Mouse (Mus musculus): ENCODE results near the gene Sprr2b. TPM values are rescaled to one million over a fixed set of nuclear protein-coding genes. Genes with fewer than 3 reads are reported as not detected.

Sprr2b gene
- polyA plus RNA-seq, 1 experiment from 2014 or later = not detected

- no peaks in the 10 kb centered on the region for H3K27me3 ChIP-seq (replicated peaks; ENCODE audit: control insufficient read depth, insufficient read depth, low read length)
- H3K27ac ChIP-seq (ENCODE audit: low read depth) = no peak overlapping the region
- H3K9me3 ChIP-seq (ENCODE audit: control insufficient read depth, low read length) = no peaks in the 10 kb centered on the region
- no peaks in the 10 kb centered on the region for H3K4me1 ChIP-seq (replicated peaks; ENCODE audit: control insufficient read depth, insufficient read depth, low read length)
- no peaks in the 10 kb centered on the region for H3K36me3 ChIP-seq (ENCODE audit: control insufficient read depth, insufficient read depth, low read length)
- no peak overlapping the region for H3K4me2 ChIP-seq (ENCODE audit: low read length)
- no peak overlapping the region for H3K4me3 ChIP-seq (ENCODE audit: low read depth, low read length)
- DNase-seq (ENCODE audit: low spot score) (no peak), ATAC-seq (replicated peaks; ENCODE audit: low FRiP score, low TSS enrichment, low read depth) (no peak)
- H3K9ac ChIP-seq (ENCODE audit: low read length) = no peak overlapping the region
- WGBS = 80% methylated on average over 2 of the region's 2 CpGs
Measured at GRCm38 (mm10) chr3:92317384-92317783, 964 bp downstream of the Sprr2b start.

- Histone ChIP-seq H3K4me3 (ENCODE audit: low read depth, low read length) (no peak overlapping the region), H3K36me3 (ENCODE audit: control insufficient read depth, insufficient read depth, low read length) (no peaks in the 10 kb centered on the region), H3K4me1 (replicated peaks; ENCODE audit: control insufficient read depth, insufficient read depth, low read length) (no peaks in the 10 kb centered on the region), H3K4me2 (ENCODE audit: low read length) (no peak overlapping the region), H3K9ac (ENCODE audit: low read length) (no peak overlapping the region), H3K27ac (ENCODE audit: low read depth) (no peak overlapping the region), H3K27me3 (replicated peaks; ENCODE audit: control insufficient read depth, insufficient read depth, low read length) (no peaks in the 10 kb centered on the region), H3K9me3 (ENCODE audit: control insufficient read depth, low read length) (no peaks in the 10 kb centered on the region)
- no peak for ATAC-seq (replicated peaks; ENCODE audit: low FRiP score, low TSS enrichment, low read depth)
- 68% methylated on average over 1 of the region's 1 CpGs for WGBS
- DNase-seq (ENCODE audit: low spot score) = no peak
Measured at GRCm38 (mm10) chr3:92336278-92336677, 19.9 kb downstream of the Sprr2b start.

GRCm38 (mm10) chr3:92338840-92339239, 22.4 kb downstream of the Sprr2b start, which contains the start of gene Sprr2d:
Sprr2d (plus strand) TSS chr3:92339140.
- Histone ChIP-seq H3K9me3 (ENCODE audit: control insufficient read depth, low read length) (no peaks in the 10 kb centered on the region), H3K9ac (ENCODE audit: low read length) (no peak within 1 kb of the TSS), H3K4me3 (ENCODE audit: low read depth, low read length) (no peak within 1 kb of the TSS), H3K27me3 (replicated peaks; ENCODE audit: control insufficient read depth, insufficient read depth, low read length) (no peaks in the 10 kb centered on the region), H3K36me3 (ENCODE audit: control insufficient read depth, insufficient read depth, low read length) (no peaks in the 10 kb centered on the region), H3K4me2 (ENCODE audit: low read length) (no peak within 1 kb of the TSS), H3K27ac (ENCODE audit: low read depth) (no peak within 1 kb of the TSS), H3K4me1 (replicated peaks; ENCODE audit: control insufficient read depth, insufficient read depth, low read length) (no peaks in the 10 kb centered on the region)
- DNase-seq (ENCODE audit: low spot score) (no peak), ATAC-seq (replicated peaks; ENCODE audit: low FRiP score, low TSS enrichment, low read depth) (no peak)
- 87% methylated on average over 5 of the region's 5 CpGs for WGBS

GRCm38 (mm10) chr3:92351843-92352242, 35.4 kb downstream of the Sprr2b start, which contains the start of gene Sprr2e:
Sprr2e (plus strand) TSS chr3:92352143.
- ATAC-seq (replicated peaks; ENCODE audit: low FRiP score, low TSS enrichment, low read depth) (no peak), DNase-seq (ENCODE audit: low spot score) (no peak)
- no peak within 1 kb of the TSS for H3K4me2 ChIP-seq (ENCODE audit: low read length)
- H3K4me1 ChIP-seq (replicated peaks; ENCODE audit: control insufficient read depth, insufficient read depth, low read length) = no peaks in the 10 kb centered on the region
- no peak within 1 kb of the TSS for H3K27ac ChIP-seq (ENCODE audit: low read depth)
- no peak within 1 kb of the TSS for H3K9ac ChIP-seq (ENCODE audit: low read length)
- no peaks in the 10 kb centered on the region for H3K27me3 ChIP-seq (replicated peaks; ENCODE audit: control insufficient read depth, insufficient read depth, low read length)
- no peaks in the 10 kb centered on the region for H3K9me3 ChIP-seq (ENCODE audit: control insufficient read depth, low read length)
- H3K36me3 ChIP-seq (ENCODE audit: control insufficient read depth, insufficient read depth, low read length) = no peaks in the 10 kb centered on the region
- 76% methylated on average over 2 of the region's 2 CpGs for WGBS
- H3K4me3 ChIP-seq (ENCODE audit: low read depth, low read length) = no peak within 1 kb of the TSS

- no peaks in the 10 kb centered on the region for H3K27me3 ChIP-seq (replicated peaks; ENCODE audit: control insufficient read depth, insufficient read depth, low read length)
- no peaks in the 10 kb centered on the region for H3K9me3 ChIP-seq (ENCODE audit: control insufficient read depth, low read length)
- no peaks in the 10 kb centered on the region for H3K36me3 ChIP-seq (ENCODE audit: control insufficient read depth, insufficient read depth, low read length)
- H3K4me2 ChIP-seq (ENCODE audit: low read length) = no peak overlapping the region
- DNase-seq (ENCODE audit: low spot score) (no peak), ATAC-seq (replicated peaks; ENCODE audit: low FRiP score, low TSS enrichment, low read depth) (no peak)
- H3K4me3 ChIP-seq (ENCODE audit: low read depth, low read length) = no peak overlapping the region
- no peak overlapping the region for H3K27ac ChIP-seq (ENCODE audit: low read depth)
- no peak overlapping the region for H3K9ac ChIP-seq (ENCODE audit: low read length)
- no peaks in the 10 kb centered on the region for H3K4me1 ChIP-seq (replicated peaks; ENCODE audit: control insufficient read depth, insufficient read depth, low read length)
Measured at GRCm38 (mm10) chr3:92361619-92362018, 45.2 kb downstream of the Sprr2b start.

- Histone ChIP-seq H3K36me3 (ENCODE audit: control insufficient read depth, insufficient read depth, low read length) (no peaks in the 10 kb centered on the region), H3K27me3 (replicated peaks; ENCODE audit: control insufficient read depth, insufficient read depth, low read length) (no peaks in the 10 kb centered on the region), H3K4me3 (ENCODE audit: low read depth, low read length) (no peak within 1 kb of the TSS), H3K4me1 (replicated peaks; ENCODE audit: control insufficient read depth, insufficient read depth, low read length) (no peaks in the 10 kb centered on the region), H3K27ac (ENCODE audit: low read depth) (no peak within 1 kb of the TSS), H3K9me3 (ENCODE audit: control insufficient read depth, low read length) (no peaks in the 10 kb centered on the region), H3K9ac (ENCODE audit: low read length) (no peak within 1 kb of the TSS), H3K4me2 (ENCODE audit: low read length) (no peak within 1 kb of the TSS)
- WGBS = 58% methylated on average over 3 of the region's 3 CpGs
- no peak for ATAC-seq (replicated peaks; ENCODE audit: low FRiP score, low TSS enrichment, low read depth)
- no peak for DNase-seq (ENCODE audit: low spot score)
Measured at GRCm38 (mm10) chr3:92364887-92365286, 48.5 kb downstream of the Sprr2b start, which contains the start of gene Sprr2f. Sprr2f (plus strand) TSS chr3:92365187.

Other genes starting within 250 kb of the Sprr2b start
- gene Lor, start 233.5 kb upstream of the Sprr2b start, polyA plus RNA-seq (2014; fragmentation: Nextera tagmentation; extraction: Ambion mirVana) = 0.09 TPM in 2 replicates
- gene Prr9, start 192.7 kb upstream of the Sprr2b start, polyA plus RNA-seq (2014; fragmentation: Nextera tagmentation; extraction: Ambion mirVana) = not detected in 2 replicates
- gene Lelp1, start 173.9 kb upstream of the Sprr2b start, polyA plus RNA-seq (2014; fragmentation: Nextera tagmentation; extraction: Ambion mirVana) = not detected in 2 replicates
- 0.66 and 0.74 TPM in 2 replicates for gene Sprr2a1, start 100.8 kb upstream of the Sprr2b start, polyA plus RNA-seq (2014; fragmentation: Nextera tagmentation; extraction: Ambion mirVana)
- gene Sprr2a2, start 100.7 kb upstream of the Sprr2b start, polyA plus RNA-seq (2014; fragmentation: Nextera tagmentation; extraction: Ambion mirVana) = 30.5 and 45.1 TPM in 2 replicates
- gene Sprr2a3, start 31.2 kb upstream of the Sprr2b start, polyA plus RNA-seq (2014; fragmentation: Nextera tagmentation; extraction: Ambion mirVana) = 3.8 and 6.4 TPM in 2 replicates
- gene Sprr2d, start 22.5 kb downstream of the Sprr2b start, polyA plus RNA-seq (2014; fragmentation: Nextera tagmentation; extraction: Ambion mirVana) = not detected in 2 replicates
- gene Sprr2e, start 35.5 kb downstream of the Sprr2b start, polyA plus RNA-seq (2014; fragmentation: Nextera tagmentation; extraction: Ambion mirVana) = not detected in 2 replicates
- not detected in 2 replicates for gene Sprr2f, start 48.6 kb downstream of the Sprr2b start, polyA plus RNA-seq (2014; fragmentation: Nextera tagmentation; extraction: Ambion mirVana)
- not detected in 2 replicates for gene Sprr2h, start 69.1 kb downstream of the Sprr2b start, polyA plus RNA-seq (2014; fragmentation: Nextera tagmentation; extraction: Ambion mirVana)
- not detected in 2 replicates for gene Sprr2i, start 91.4 kb downstream of the Sprr2b start, polyA plus RNA-seq (2014; fragmentation: Nextera tagmentation; extraction: Ambion mirVana)
- gene Sprr2j-ps, start 101.5 kb downstream of the Sprr2b start, polyA plus RNA-seq (2014; fragmentation: Nextera tagmentation; extraction: Ambion mirVana) = not detected in 2 replicates
- 3.7 and 5.1 TPM in 2 replicates for gene Gm9774, start 112.8 kb downstream of the Sprr2b start, polyA plus RNA-seq (2014; fragmentation: Nextera tagmentation; extraction: Ambion mirVana)
- 0.30 and 0.31 TPM in 2 replicates for gene Sprr2k, start 116.0 kb downstream of the Sprr2b start, polyA plus RNA-seq (2014; fragmentation: Nextera tagmentation; extraction: Ambion mirVana)
- not detected in 2 replicates for gene Sprr1b, start 122.2 kb downstream of the Sprr2b start, polyA plus RNA-seq (2014; fragmentation: Nextera tagmentation; extraction: Ambion mirVana)
- gene Sprr3, start 142.1 kb downstream of the Sprr2b start, polyA plus RNA-seq (2014; fragmentation: Nextera tagmentation; extraction: Ambion mirVana) = not detected in 2 replicates
- gene Sprr1a, start 169.3 kb downstream of the Sprr2b start, polyA plus RNA-seq (2014; fragmentation: Nextera tagmentation; extraction: Ambion mirVana) = 1.0 and 1.5 TPM in 2 replicates
- not detected in 2 replicates for gene Sprr4, start 183.9 kb downstream of the Sprr2b start, polyA plus RNA-seq (2014; fragmentation: Nextera tagmentation; extraction: Ambion mirVana)
- not detected in 2 replicates for gene 2310046K23Rik, start 217.9 kb downstream of the Sprr2b start, polyA plus RNA-seq (2014; fragmentation: Nextera tagmentation; extraction: Ambion mirVana)